Mouse (Mus musculus) layer of hippocampus, postnatal 10 days (tissue): ENCODE measurements at regions not wholly inside any gene's neighbourhood (a gene's known extent, or its start where the extent isn't known, plus 50 kb on each side); places are given as distances from the start of the nearest gene placed in this dataset.
"Not testable (repeated sequence)": the region's sequence is repeated elsewhere in the genome, so short reads cannot be mapped to it uniquely, and the experiment has no call there.

Experiments
- DNase-seq, 2 experiments: peaks; one replicate each; pipeline ENCODE4 v3.0.0; 2021; ENCODE audit warnings: low spot score in 2 of 2

DNA sequence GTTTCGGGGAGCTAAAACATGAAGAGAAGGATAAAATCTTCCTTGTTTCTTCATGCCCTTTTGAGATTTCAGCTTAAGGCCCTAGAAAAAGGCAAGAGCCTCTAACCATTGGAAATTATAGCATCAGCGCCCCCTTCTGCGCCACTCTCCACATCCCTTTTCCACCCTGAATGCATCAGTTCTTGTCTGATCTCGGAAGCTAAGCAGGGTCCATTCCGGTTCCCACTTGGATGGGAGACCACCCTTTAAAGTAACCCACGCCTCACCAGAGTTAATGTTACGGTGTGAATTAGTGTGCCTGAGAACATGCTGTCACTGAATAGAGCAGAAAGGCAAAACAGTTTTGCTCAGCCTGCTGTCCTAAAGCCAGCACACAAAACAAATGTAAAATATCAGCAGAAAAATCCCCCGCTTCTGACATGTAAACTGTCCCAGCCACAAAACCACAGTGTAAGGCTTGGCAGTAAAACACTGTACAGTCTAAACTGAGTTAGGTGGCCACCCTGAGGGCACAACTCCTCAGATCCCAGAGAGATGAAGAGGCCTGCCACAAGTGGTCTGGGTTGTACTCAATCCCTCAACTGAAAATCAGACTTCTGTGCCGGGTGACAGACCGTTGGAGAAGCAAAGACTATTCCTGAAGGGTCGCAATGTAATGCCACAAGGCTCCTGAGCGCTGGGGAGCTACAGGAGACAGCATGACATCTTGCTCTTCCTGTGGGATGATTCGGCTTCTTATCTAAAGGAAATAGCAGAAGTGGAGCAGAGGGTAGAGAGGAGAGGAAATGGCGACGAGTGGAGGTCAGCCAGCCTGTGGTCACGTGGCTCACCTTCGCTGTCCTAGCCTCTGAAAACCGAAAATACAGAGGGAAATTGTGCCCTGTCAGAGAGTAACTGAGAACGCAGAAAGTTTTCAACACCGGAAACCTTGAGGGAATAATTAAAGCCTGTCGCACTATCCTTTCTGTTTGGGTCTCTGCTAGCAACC is 176.2 kb downstream of the Kctd12 start:
- peak; percentile 46 to 53 for DNase-seq

DNA sequence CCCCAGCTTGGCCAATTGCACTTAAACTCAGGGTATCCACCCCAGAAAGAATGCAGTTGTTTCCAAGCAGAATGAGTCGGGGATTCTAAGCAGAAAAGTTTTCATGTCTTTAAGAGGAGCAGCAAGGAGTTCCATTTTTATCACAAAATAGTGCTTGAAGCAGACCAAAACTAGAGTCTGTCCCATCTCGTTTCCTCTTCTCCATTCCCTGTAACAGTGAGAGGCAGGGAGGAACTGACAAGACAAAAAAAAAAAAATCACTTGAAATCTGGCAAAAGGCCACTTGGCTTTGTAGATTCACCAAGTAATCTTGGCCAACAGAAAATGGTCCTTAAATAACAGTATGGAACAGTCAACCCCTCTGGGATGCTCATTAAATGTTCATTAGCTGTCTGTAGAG is 186.8 kb downstream of the Kctd12 start:
- DNase-seq, result no peak

DNA sequence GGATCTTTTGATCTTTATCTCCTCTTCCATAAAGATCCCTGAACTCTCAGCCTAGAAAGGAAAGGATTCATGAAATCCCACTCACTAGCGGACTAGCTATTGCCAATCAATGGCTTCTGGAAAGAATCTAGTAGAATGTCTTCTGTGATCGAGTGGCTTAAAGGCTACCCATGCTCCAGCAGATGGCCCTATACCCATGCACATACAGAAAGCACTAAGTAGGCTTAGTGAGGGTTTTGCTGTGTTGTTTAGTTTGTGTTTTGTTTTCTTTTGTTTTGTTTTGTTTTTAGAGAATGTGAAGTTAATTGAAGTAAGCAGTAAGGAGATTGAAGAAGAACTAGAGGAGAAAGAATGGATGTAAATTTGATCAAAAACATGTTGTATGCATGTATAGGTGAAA is 187.5 kb downstream of the Kctd12 start:
- DNase-seq, result no peak

DNA sequence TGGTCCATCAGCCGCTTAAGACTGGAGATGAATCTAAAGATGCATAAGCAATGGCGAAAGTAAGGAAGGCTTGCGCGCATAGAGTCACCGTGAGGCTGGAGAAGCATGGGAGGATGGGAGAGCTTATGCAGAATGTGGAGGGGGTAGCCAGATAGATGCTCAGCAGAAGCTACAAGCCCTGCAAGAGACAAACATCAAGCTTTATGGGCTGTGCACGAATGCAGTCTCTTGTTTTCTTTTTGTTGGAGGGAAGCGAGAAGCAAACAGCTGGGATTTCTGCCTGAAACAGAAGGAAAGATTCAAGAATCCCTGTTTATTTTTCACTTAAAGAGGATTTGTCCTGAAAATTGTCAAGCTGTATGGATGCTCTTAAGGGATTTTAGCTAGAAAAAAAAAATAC is 188.7 kb downstream of the Kctd12 start:
- DNase-seq, result no peak

DNA sequence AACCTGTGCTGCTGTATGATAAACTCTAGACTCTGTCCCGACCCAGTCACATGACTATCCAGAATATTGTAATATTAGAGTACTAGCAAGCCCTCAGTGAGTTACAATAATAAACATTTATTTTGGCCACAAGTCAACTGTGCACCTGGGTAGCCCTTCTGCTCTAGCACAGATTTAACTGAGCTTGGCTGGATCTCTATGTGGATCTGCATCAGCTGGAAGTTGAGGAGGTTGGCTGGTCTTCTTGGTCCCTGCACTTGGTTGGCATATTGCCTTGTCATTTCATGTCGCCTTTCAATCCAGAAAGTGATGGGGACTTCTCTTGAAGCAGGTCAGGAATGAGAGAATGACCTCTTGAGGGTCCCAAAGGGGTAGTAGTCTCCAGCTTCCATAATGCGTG is 191.5 kb downstream of the Kctd12 start:
- DNase-seq, result peak; percentile 7 to 17

DNA sequence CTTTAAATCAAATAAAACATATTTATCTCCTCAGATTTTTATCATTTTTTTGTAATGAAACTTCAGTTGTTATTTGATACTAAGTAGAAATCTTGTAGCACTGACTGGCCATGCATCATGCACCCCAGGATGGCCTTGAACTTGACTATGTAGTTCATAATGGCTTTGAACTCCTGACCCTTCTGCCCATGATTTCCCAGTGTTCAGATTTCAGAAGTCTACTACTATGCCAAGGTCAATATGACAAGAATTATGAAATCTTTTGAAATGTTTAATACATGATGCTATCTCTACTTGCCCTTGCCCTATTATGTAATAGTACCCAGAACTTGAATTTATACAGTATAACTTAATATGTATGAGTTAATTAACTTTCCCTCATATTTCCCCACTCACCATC is 200.2 kb downstream of the Kctd12 start:
- DNase-seq, result no peak

DNA sequence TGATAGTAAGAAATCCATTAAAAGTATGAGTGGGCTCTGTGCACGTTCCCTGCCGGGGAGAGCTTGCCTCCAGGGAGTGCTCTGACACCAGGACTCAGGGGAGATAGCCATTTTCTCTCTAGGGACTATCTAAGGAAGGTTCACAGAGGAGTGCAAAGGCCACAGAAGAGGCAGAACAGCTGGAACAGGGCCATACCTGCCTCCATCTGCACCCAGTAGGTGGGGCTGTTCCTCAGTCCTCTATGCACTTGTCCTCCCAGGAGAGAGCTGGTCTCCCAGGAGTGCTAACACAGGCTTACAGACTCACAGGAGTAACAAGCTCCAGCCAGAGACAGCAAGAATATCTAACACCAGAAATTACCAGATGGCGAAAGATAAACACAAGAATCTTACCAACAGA is 212.7 kb downstream of the Kctd12 start:
- peak; percentile 21 to 37 for DNase-seq

DNA sequence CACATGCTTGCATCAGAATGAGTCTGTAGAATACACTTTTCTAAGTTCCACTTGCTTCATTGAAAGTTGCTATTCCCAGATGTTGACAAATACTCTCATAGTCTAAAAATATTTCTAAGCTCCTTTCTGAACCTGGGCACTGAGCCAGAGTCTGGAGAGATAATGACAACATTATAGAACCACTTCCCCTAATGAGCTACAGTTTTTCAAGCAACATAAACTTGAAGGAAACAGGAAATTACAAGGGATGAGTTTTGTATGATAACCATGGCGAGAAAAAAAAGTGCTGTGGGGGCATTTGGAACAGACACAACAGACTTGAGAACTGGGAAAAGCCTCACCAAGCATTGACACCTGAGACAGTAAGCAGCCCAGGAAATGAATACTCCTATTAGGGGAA is 233.8 kb downstream of the Kctd12 start:
- DNase-seq, result no peak

DNA sequence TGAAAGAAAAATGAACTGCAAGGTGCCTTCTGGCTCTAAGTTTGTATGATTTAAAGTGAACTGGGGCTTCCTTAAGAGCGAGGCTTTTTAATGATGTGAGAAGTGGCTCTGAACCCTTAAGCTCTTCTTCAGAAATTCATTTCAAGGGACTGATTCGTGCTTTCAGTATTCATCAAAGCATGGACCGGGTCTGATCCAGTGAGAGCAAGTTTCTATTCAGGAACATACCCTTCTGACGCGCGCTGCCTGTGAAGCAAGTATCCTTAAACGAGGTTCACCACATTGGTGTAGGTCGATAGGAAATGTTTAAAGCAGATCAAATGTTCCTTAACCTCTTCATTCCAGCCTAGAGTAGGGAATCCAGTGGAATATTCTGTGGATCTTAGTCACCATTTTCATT is 240.1 kb downstream of the Kctd12 start:
- no peak for DNase-seq

DNA sequence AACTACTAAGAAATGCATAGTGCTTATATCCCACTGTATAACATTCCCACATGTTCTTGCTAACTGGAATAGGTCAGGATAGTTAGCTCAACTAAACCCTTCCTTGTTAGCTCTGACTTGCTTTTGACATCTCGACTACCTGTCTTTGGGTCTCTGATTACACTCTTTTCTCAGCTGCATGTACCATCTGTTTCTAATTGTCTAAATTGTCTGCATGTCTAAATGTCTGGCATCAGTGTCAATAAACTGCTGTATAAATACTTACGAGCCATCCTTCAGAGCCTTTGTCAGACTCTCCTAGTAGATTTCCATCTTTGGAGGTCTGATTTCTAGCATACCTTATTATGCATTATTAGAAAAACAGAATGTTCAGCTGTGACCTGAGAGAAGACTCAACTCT is 245.8 kb downstream of the Kctd12 start:
- DNase-seq, result no peak

DNA sequence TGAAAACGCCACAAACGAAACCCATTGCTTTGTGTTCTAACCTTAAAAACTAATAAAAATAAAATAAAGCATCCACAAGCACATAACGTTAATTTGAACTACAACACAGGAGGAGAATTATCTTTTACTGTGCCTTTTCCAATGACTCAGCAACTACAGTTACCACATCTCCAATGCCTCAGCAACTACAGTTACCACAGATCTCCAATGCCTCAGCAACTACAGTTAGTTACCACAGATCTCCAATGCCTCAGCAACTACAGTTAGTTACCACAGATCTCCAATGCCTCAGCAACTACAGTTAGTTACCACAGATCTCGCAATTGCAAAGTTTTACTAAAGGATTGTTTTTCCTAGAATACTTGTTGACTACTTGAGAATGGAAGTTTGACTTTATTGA is 248.7 kb downstream of the Kctd12 start:
- DNase-seq, result not testable (repeated sequence)

DNA sequence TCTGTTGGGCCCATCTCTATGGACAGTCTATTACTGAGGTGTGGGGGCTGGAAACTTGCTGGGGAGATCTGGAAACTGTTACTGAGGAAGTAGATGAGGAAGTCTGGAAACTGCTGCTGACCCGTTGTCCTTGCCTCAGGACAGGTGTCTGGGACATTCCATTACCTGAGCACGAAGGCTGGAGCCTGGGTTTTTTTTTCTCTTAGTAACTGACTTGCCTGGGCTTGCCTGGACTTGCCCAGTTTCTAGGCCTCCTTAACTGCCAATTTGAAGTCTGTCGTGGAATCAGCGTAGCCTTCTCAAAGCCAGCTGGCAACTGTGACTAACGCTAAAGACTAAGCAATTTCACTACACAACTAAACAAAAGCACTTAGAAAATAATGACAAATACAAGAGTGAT is 250.7 kb downstream of the Kctd12 start:
- no peak for DNase-seq

DNA sequence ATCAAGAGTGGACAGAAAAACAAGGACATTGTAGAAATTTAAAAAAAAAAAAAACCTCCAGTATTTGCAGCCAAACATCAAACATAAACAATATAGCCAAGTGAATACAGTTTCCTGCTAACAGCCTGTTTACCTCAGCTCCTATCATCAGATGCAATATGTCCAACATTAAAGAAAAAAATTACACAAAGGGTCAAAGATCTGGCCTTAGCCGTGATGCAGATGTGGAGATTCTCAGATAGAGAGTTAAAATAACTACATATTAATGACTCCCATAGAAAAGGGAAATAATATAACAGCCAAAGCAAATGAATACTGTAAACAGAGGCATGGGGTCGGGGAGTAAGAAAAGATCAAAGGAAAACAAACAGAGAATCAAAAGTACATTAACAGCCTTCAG is 259.8 kb downstream of the Kctd12 start:
- DNase-seq, result no peak

DNA sequence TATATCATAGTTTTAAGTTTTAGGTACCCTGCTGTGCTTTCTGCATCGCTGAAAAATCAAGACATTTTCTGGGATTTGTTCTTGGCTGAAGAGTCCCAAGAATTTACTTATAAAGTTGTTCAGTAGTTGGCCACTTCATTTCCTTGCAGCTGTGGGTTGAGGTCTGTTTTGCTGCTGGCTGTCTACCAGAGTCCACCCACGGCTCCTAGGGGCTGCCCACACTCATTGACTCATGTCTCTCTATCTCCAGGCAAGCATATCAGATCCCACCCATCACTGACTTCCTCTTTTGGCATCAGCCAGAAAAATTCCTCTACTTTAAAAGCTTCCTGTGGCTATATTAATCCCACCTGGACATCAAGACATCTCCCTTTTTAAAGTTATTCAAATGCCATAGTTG is 263.9 kb downstream of the Kctd12 start:
- no peak for DNase-seq

DNA sequence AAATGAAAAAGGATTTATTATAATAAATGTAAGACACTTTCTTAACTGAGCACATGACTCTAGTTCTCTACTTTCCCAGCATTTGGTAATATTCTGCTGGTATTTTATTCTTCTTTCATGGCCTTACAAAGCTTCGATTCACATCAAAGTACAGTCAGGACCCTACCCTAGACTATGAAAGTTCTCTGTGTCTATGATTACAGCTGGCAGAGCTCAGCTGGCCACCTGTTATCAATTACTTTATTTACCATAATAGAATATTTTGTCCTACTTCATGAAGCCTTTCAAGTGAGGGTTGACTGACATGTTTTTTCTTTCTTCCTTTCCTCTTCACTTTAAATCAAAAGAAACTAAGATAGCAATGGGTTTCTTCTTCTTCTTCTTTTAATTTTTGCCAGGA is 269.8 kb downstream of the Kctd12 start:
- no peak for DNase-seq

DNA sequence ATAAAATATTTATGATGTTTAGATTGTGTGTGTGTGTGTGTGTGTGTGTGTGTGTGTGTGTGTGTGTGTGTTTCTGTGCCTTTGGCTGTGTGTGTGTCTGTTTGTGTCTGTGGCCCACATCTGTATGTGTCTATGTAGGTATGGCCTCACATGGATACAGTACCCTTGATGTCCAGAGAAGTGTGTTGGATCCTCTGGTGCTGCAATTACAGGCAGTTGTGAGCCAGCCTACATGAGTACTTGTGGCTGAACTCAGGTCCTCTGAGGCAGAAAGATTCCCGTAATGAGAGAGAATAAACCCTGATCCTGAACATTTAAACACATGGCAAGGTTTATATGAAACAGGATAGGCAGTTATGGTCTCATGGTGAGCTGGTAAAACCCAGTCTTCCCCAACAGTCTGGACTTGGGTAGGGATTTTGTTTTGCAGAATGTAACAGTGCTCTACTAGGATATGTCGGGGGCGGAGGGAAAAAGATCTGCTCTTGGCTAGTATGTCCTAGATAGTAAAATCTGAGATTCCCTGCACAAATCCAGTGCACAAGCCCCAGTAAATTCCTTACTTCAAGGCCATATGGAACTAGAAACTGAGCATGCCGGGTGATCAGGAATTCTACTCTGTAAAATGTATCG is 275.6 kb downstream of the Kctd12 start:
- no peak for DNase-seq

DNA sequence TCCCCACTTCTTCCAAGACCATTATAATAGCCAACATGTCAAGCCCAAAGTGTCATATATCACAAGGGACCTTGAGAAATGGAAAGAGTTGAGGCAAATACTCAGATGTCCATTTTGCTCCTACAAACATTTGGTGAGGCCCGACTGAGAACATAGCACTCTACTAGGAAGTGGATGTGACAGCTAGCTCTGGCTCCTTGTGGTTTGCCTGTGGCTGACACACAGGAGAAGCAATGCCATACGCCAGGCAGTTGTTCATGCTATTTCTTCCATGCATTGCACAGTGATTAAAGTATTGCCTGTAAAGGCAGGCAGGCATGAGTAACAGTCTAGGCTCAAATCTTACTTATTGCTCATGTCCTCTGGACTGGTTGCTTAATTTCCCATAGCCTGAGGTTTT is 281.3 kb downstream of the Kctd12 start:
- no peak for DNase-seq

DNA sequence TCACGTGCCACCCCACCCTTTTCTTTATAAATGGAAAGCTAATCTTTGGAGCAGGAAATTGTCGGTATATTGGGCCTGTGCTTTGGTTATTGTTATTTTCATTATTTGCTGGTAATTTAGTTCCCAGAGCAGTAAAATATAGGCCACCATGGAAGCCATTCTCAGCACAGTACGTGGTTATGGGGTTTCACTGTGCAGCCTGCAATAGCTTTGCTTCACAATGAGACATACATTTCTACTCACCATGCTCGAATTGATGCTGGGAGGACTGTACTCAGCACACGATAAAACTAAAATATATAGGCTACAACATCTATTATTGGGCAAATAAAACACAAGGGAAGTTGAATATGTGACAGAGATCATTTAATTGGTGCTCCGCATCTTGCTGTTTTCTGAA is 282.0 kb downstream of the Kctd12 start:
- DNase-seq, result no peak

DNA sequence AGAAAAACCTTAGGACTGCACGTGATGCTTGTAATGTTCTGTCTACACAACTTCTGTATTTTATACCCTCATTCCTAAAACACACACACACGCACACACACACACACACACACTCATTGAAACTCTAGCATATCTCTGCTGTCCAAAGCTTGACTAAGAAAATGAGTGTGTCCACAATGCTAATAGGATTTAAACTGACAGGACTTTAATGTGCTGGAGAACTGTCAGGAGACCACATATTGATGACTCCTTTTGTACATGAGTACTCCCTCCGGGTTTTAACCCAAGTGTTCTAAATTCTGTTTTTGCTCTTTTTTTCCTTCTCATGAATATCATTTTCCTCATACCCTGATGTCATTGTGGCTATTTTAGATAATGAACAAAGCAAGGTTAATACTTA is 283.4 kb downstream of the Kctd12 start:
- DNase-seq, result no peak

DNA sequence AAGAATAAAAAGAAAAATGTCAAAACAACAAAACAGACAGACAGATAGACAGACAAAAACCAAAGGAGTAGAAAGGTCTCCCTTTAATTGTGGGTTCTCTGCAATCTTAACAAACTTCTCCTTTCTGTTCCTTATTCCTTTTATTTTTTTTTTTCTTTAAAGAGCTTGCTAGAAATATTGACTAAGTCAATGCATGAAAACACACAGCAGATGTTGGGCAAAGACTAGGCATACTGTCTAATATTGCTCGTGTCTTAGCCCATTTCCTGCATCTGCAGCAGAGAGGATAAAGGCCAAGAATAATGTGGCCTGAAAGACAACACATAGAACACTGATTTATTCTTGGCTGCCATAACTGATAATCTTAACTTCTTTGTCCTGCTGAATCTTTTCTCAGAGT is 295.6 kb downstream of the Kctd12 start:
- no peak for DNase-seq

DNA sequence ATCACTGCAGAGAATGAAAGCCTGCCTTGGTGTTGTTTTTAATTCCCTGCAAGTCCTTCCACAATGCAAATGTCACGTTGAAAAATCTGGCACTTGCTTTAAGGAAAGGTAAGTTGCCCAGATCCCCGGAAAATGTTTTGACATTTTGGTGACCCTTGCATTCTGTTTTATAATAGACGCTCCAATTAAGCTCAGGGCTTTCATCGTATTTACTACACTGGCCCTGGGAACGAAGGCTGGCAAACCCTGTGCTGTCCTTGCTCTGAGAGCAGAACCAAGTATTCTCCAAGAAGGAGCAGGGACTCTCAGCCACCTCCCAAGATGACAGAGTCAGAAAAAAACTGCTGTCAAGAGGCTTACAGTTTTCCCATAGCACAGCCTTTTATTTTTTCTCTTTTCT is 305.9 kb downstream of the Kctd12 start:
- no peak for DNase-seq

DNA sequence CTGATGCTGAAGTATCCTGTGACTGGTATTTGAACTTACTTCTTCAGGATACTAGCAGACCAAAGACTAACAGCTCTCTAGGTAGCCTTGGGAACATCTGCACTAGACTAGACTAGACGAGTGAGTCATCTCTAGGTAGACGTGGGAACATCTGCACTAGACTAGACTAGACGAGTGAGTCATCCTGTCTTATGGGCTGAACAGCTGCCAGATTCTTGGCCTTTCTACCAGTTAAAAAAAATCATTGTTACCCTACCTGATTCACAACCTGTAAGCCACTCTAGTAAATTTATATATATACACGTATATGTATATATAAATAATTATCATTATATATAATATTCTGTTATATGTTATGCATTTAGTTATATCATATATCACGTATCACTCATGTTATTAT is 307.8 kb downstream of the Kctd12 start:
- DNase-seq, result no peak

DNA sequence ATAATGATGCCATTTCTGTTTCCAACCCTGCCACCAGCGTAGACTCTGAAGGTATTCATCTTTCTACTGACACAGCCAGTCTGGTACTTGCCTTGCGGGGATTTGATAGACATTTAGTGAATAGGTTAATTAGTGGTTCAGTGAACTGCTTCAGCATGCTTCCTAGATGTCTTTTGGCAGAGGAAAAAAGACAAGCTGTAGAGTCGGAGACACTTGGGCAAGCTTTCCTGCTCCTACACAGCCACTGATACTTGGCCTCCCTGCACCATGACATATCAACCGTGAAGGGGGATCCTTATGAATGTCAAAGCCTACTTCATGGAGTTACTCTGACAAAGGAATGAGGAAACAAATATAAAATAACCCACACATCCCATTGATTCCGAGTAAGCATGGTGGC is 308.7 kb downstream of the Kctd12 start:
- no peak for DNase-seq
